Mouse (Mus musculus) frontal cortex, postnatal 14 days (tissue): ENCODE measurements at regions not wholly inside any gene's neighbourhood (a gene's known extent, or its start where the extent isn't known, plus 50 kb on each side); places are given as distances from the start of the nearest gene placed in this dataset.

Experiments used
- DNase-seq, 2 experiments: peaks; one replicate each; pipeline ENCODE4 v3.0.0; 2022; ENCODE audit warnings: low spot score in 2 of 2

GRCm38 (mm10) chr13:72355297-72355696 is 273.3 kb upstream of the Irx2 start:
- DNase-seq: no peak

- no peak for DNase-seq
These were observed 272.8 kb upstream of the Irx2 start for GRCm38 (mm10) chr13:72355821-72356220.

GRCm38 (mm10) chr13:72358243-72358904 is 270.2 kb upstream of the Irx2 start:
- DNase-seq: no peak

DNA sequence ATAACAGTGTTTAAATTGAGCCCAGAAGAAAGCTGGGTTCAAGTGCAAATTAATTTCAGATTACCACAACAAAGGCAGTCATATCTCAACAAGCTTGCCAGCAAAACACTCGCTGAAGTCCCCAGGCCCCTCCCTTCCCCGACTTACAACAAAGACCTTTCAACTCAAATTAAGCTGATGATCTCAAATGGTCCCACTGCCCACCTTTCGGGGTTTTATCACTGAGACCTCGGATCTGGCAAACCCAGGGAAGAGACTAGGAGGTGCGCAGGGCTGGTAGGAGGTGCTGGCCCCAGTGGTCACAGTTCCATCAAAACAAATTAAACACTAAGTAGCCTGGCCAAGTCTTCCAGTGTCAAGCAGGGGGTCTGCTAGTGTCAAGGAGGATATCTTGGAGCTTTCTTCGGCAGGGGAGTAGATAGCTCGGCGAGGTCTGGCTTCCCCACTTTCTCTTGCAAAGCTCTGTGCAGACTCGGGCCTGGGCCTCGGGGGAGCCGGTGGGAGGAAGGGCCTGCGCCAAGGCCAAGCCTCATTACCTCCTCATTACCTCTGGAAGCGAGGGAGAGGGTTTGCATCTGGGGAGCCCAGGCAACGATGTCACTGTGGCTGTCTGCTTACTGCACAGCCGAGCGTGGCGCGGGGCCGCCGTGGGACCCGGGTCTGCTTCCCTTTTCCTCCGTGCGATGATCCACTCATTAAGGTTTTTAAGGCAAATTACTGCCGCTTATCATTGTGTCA is 262.9 kb upstream of the Irx2 start:
- DNase-seq: no peak

- DNase-seq: no peak
These were observed 262.3 kb upstream of the Irx2 start for GRCm38 (mm10) chr13:72366281-72366680.

- no peak for DNase-seq
These were observed 258.5 kb upstream of the Irx2 start for GRCm38 (mm10) chr13:72370131-72370530.

DNA sequence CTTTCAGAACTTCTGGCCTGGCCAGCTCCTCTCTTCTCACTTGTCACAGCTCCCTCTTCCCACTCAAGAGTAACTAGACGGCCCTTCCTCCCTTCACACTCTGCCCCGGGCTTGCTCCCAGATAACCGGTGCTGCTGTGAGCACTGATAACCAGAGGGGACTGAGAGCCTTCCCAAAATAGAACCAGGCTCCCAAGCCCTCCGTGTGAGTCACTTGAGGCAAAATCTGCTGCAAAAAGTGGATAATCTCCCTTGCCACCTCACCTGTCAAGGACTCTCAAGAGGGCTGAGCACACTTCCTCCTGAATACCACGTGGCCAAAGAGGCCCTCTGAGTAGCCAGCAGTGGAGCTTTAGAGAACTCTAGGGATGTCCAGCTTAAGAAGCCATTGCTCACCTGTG is 257.6 kb upstream of the Irx2 start:
- no peak for DNase-seq

GRCm38 (mm10) chr13:72393366-72393765 is 235.3 kb upstream of the Irx2 start:
- DNase-seq: no peak

DNA sequence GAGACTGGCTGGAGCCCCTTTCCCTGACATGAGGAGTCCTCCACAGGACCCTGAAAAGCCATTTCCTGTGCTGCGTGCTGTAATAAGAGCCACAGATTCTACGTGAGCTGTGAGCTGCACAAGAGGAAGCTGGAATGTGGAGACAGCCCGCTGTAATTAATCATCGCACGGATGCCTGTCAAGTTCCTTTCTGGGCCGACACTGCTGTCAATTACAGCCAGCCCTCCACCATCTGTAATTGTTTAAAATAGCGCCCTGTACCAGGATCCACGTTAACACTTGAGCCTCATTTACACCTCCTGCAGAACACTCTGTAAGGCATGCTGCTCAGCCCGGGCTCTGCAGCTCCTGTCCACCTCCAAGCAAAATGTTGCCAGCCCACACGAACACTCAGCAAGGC is 227.9 kb upstream of the Irx2 start:
- peak; percentile 47 to 55 for DNase-seq

DNA sequence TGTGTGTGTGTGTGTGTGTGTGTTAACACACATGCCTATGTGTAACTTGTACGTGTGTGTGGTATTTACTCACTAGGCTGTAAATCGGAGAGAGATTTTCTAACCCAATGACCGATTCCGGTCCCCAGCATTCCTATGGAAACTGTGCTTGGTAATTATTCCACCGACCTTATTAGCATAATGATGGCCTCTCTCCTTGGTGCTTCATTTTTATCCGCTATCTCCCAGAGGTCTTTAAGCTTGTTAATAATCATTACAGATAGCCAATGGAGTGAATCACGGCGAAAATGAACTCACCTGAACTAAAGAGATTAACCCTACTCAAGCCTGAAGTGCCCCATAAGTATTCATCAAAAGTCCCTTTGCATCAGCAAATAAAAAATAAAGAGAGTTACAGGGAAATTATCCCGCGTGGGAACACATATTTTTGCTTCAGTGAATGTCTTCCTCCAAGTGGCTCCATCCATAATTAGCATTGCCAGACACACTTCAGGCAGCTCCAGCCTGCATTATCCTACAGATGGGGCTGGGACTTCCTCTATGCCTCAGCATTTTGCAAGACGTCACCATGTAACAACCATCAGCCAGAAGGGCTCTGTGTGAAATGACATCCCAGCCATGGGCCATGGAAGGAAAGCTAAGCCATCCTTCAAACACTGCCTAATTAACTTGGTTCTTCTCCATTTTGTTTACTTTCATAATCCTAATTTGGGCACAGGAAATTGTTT is 219.2 kb upstream of the Irx2 start:
- DNase-seq: no peak

DNA sequence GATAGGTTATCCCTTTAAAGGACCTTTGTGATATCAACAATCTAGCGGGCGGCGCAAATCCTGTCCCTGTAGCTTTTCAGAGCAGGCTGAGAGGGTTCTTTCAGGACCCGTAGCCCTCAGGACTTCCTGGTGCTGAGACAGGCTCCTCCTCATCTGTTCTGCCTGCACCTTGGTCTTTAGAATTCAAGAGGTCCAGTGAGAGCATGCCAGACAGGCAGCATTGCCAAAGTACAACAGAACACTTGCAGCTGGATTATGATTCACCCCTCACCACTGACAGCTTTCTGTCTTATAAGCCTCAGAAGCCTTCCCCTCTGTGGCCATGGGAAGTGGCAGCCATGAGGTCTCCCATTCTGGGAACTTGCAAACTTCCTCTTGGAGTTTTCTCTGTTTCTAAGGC is 216.0 kb upstream of the Irx2 start:
- no peak for DNase-seq

DNA sequence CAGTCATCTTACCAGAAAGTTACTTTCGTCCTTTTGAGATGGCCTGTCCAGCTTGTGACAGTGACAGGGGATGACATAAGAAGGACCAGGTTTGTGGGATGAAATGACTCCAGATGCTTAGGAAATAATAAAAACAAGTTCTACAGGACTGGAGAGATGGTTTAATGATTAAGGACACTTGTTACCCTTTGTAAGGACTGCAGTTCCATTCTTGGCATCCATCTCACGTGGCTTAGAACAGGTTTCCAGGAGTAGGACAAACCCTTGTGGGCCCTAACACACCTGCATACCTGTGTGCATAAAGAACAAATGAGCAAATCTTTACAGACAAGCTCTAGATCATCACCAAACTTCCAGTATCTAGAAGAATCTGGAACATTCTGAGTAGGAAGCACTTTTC is 211.6 kb upstream of the Irx2 start:
- no peak for DNase-seq

DNA sequence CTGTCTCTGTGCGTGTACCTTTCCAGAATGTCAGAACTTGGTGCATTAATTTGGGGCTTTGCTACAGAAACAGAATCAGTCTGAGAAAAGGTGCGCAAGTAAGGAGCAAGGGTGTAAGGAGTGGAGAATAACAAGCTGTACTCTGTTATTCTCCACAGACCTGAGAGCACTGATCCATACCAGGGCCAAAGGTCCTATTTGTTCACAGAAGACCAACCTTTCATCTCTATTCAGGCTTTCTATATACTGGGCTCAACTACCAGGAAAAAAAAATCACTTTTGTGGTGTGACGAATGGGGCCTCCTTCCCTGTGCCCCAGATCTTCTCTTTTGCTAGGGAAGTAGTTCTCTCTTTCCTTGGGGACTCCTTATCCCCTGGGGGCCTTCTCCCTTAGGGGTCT is 210.8 kb upstream of the Irx2 start:
- DNase-seq: no peak

- no peak for DNase-seq
These were observed 210.3 kb upstream of the Irx2 start for GRCm38 (mm10) chr13:72418285-72418684.

DNA sequence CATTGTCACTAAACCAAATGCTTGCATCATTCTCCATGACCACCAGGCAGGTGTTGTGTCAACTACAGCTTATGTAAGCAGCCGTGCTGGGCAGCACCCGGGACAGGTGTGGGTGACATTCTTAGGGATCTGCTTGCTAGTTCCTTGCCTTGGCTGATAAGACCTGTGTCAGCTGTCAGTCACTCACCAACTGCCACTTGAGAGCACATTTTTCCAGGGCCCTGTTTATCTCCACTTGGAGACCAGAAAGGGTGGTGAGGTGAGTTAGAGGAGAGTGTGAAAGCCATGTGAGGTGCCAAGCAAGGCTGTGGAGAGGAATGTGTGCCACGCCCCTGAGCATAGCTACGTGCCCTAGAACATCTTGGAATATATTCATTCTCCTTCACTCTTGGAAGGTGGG is 209.1 kb upstream of the Irx2 start:
- DNase-seq: no peak

DNA sequence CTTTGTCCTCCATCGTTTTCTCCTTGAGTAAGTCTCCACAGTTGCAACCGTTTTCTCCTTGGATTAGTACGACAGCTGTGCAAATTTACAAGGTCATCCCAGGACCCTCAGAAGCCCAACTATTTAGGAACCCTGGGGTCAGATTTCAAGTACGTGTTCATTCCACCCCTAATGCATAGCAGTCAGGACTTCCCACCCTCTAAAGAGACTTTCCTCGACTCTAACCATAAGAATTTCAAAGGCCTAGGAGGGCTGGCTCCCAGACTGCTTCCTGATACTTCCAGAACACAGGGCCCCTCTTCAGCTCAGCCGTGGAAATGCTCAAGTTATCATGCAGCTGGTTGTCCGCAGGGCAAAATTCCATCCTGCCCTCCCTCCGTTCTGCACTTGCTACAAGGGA is 202.7 kb upstream of the Irx2 start:
- no peak for DNase-seq

- no peak for DNase-seq
These were observed 183.3 kb upstream of the Irx2 start for GRCm38 (mm10) chr13:72445336-72445735.

- DNase-seq: no peak
These were observed 180.1 kb upstream of the Irx2 start for GRCm38 (mm10) chr13:72448458-72449058.

DNA sequence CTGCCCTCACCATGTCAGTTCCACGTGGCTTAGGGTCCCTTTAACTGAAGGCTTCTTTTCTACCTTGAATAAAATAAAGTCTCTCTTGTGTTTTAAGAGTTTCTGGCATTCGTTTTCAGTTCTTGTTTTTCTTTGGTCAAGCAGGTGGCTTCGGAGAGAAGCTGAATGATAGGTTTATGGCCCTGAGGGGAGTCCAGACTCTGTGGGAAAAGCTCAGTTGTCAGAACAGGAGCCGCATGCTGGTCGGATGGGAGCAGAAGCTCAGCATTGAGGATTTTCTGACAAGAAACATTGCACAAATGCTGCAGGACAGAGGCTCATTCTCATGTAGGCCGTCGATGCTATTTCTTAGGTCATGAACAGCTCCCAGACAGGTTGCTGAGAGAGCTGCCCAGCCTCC is 133.3 kb upstream of the Irx2 start:
- DNase-seq: no peak

- no peak for DNase-seq
These were observed 131.6 kb upstream of the Irx2 start for GRCm38 (mm10) chr13:72497036-72497435.

DNA sequence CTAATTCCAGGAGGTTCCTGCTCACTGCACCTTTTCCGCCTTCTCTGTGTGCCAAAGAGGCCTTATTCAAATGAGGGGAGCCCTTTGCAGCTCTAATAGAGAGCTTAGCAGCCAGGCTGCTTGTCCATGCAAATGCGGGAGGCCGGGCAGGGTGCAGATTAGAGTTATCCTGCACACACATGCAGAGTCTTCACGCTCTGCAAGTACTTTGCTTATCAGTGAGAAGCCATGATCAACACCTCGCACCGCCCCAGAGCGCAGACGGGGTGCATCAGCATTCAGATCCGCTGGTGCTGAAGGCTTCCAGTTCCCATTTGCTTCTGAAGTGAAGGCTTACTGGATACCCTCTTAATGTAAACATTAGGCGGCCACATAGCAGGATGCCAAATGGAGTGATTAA is 131.1 kb upstream of the Irx2 start:
- DNase-seq: no peak

GRCm38 (mm10) chr13:72505954-72506353 is 122.7 kb upstream of the Irx2 start:
- DNase-seq: no peak

- DNase-seq: no peak
These were observed 90.0 kb upstream of the Irx2 start for GRCm38 (mm10) chr13:72538633-72539032.
